Mouse (Mus musculus): ENCODE results near the gene Prr7. TPM values are rescaled to one million over a fixed set of nuclear protein-coding genes. Genes with fewer than 3 reads are reported as not detected.
A peak's percentile ranks its signal among the peaks of the same experiment; 100 is the strongest.

Gene Prr7
- polyA plus RNA-seq, 1 experiment from 2014 or later = 0.21 TPM

- H3K36me3 ChIP-seq = peaks cover 13% of the 10 kb centered on the region
- H3K27ac ChIP-seq = peak overlapping the region; percentile 96
- H3K27me3 ChIP-seq (ENCODE audit: insufficient read depth, poor library complexity, severe bottlenecking) = peaks cover 90% of the 10 kb centered on the region
- peaks cover 57% of the 10 kb centered on the region for H3K4me1 ChIP-seq
- WGBS = 2% methylated on average over 26 of the region's 29 CpGs
- peak overlapping the region; percentile 95 for H3K4me3 ChIP-seq
- no peaks in the 10 kb centered on the region for H3K9me3 ChIP-seq
- no peak for DNase-seq (ENCODE audit: low spot score)
Measured at GRCm38 (mm10) chr13:55486916-55487577, 23.0 kb downstream of the Prr7 start.

GRCm38 (mm10) chr13:55487578-55488498 is 23.8 kb downstream of the Prr7 start, which contains the start of gene Dbn1:
Gene Dbn1, minus strand, starts transcription at chr13:55488111.
- DNase-seq (ENCODE audit: low spot score) = no peak
- peaks cover 6% of the 10 kb centered on the region; the same call in 1 of the 2 replicates for H3K36me3 ChIP-seq
- peaks cover 53% of the 10 kb centered on the region for H3K4me1 ChIP-seq
- under 1% methylated on average over 67 of the region's 83 CpGs for WGBS
- peak within 1 kb of the TSS; percentile 95 for H3K4me3 ChIP-seq
- peak within 1 kb of the TSS; percentile 96 for H3K27ac ChIP-seq
- no peaks in the 10 kb centered on the region for H3K9me3 ChIP-seq
- H3K27me3 ChIP-seq (ENCODE audit: insufficient read depth, poor library complexity, severe bottlenecking) = peaks cover 90% of the 10 kb centered on the region

- peaks cover 34% of the 10 kb centered on the region for H3K4me1 ChIP-seq
- H3K36me3 ChIP-seq = peaks cover 23% of the 10 kb centered on the region
- no peak overlapping the region for H3K4me3 ChIP-seq
- H3K9me3 ChIP-seq = no peaks in the 10 kb centered on the region
- H3K27ac ChIP-seq = peak overlapping the region; percentile 17; the same call in 1 of the 2 replicates
- peaks cover 66% of the 10 kb centered on the region for H3K27me3 ChIP-seq (ENCODE audit: insufficient read depth, poor library complexity, severe bottlenecking)
- DNase-seq (ENCODE audit: low spot score) = no peak
- 6% methylated on average over 2 of the region's 2 CpGs for WGBS
Measured at GRCm38 (mm10) chr13:55494257-55494656, 30.2 kb downstream of the Prr7 start.

- Histone ChIP-seq H3K27me3 (ENCODE audit: insufficient read depth, poor library complexity, severe bottlenecking) (peaks cover 62% of the 10 kb centered on the region), H3K4me3 (peak overlapping the region; percentile 18; the same call in 1 of the 2 replicates), H3K9me3 (no peaks in the 10 kb centered on the region), H3K4me1 (peaks cover 34% of the 10 kb centered on the region), H3K27ac (peak overlapping the region; percentile 47; the same call in 1 of the 2 replicates), H3K36me3 (peaks cover 29% of the 10 kb centered on the region)
- peak; percentile 91 for DNase-seq (ENCODE audit: low spot score)
- WGBS = 6% methylated on average over 18 of the region's 18 CpGs
Measured at GRCm38 (mm10) chr13:55494883-55495621, 31.0 kb downstream of the Prr7 start.

- Histone ChIP-seq H3K9me3 (no peaks in the 10 kb centered on the region), H3K4me3 (no peak overlapping the region), H3K36me3 (peaks cover 36% of the 10 kb centered on the region), H3K27ac (no peak overlapping the region), H3K4me1 (peaks cover 39% of the 10 kb centered on the region), H3K27me3 (ENCODE audit: insufficient read depth, poor library complexity, severe bottlenecking) (peaks cover 66% of the 10 kb centered on the region)
- DNase-seq (ENCODE audit: low spot score) = no peak
- whole genome bisulfite sequencing = 30% methylated on average over 4 of the region's 4 CpGs
Measured at GRCm38 (mm10) chr13:55495702-55496101, 31.6 kb downstream of the Prr7 start.

- no peak for DNase-seq (ENCODE audit: low spot score)
- Histone ChIP-seq H3K4me1 (peaks cover 39% of the 10 kb centered on the region), H3K9me3 (no peaks in the 10 kb centered on the region), H3K4me3 (no peak overlapping the region), H3K36me3 (peaks cover 44% of the 10 kb centered on the region), H3K27ac (no peak overlapping the region), H3K27me3 (ENCODE audit: insufficient read depth, poor library complexity, severe bottlenecking) (peaks cover 56% of the 10 kb centered on the region)
- 84% methylated on average over 6 of the region's 6 CpGs for WGBS
Measured at GRCm38 (mm10) chr13:55496661-55497060, 32.6 kb downstream of the Prr7 start.

GRCm38 (mm10) chr13:55498906-55499305 is 34.8 kb downstream of the Prr7 start:
- no peak for DNase-seq (ENCODE audit: low spot score)
- WGBS = 74% methylated on average over 11 of the region's 11 CpGs
- H3K4me1 ChIP-seq = peaks cover 34% of the 10 kb centered on the region
- H3K36me3 ChIP-seq = peaks cover 66% of the 10 kb centered on the region
- H3K4me3 ChIP-seq = no peak overlapping the region
- H3K9me3 ChIP-seq = no peaks in the 10 kb centered on the region
- H3K27ac ChIP-seq = no peak overlapping the region
- H3K27me3 ChIP-seq (ENCODE audit: insufficient read depth, poor library complexity, severe bottlenecking) = peaks cover 34% of the 10 kb centered on the region

GRCm38 (mm10) chr13:55500575-55500974 is 36.5 kb downstream of the Prr7 start:
- Histone ChIP-seq H3K27me3 (ENCODE audit: insufficient read depth, poor library complexity, severe bottlenecking) (peaks cover 30% of the 10 kb centered on the region), H3K27ac (no peak overlapping the region), H3K4me3 (no peak overlapping the region), H3K4me1 (peaks cover 23% of the 10 kb centered on the region), H3K36me3 (peaks cover 83% of the 10 kb centered on the region), H3K9me3 (no peaks in the 10 kb centered on the region)
- no peak for DNase-seq (ENCODE audit: low spot score)
- 73% methylated on average over 10 of the region's 10 CpGs for WGBS

- H3K4me1 ChIP-seq = peaks cover 17% of the 10 kb centered on the region
- H3K36me3 ChIP-seq = peaks cover 96% of the 10 kb centered on the region
- peaks cover 28% of the 10 kb centered on the region for H3K27me3 ChIP-seq (ENCODE audit: insufficient read depth, poor library complexity, severe bottlenecking)
- no peak overlapping the region for H3K27ac ChIP-seq
- no peak overlapping the region for H3K4me3 ChIP-seq
- H3K9me3 ChIP-seq = no peaks in the 10 kb centered on the region
- 89% methylated on average over 8 of the region's 8 CpGs for WGBS
- DNase-seq (ENCODE audit: low spot score) = no peak
Measured at GRCm38 (mm10) chr13:55502405-55502804, 38.3 kb downstream of the Prr7 start.

GRCm38 (mm10) chr13:55504390-55504789 is 40.3 kb downstream of the Prr7 start:
- Histone ChIP-seq H3K9me3 (no peaks in the 10 kb centered on the region), H3K4me1 (peaks cover 32% of the 10 kb centered on the region), H3K4me3 (no peak overlapping the region), H3K27ac (no peak overlapping the region), H3K27me3 (ENCODE audit: insufficient read depth, poor library complexity, severe bottlenecking) (peaks cover 11% of the 10 kb centered on the region), H3K36me3 (peaks cover 98% of the 10 kb centered on the region)
- DNase-seq (ENCODE audit: low spot score) = no peak
- WGBS = 82% methylated on average over 5 of the region's 5 CpGs

- peaks cover 41% of the 10 kb centered on the region for H3K4me1 ChIP-seq
- H3K27ac ChIP-seq = no peak overlapping the region
- H3K4me3 ChIP-seq = no peak overlapping the region
- peaks cover 3% of the 10 kb centered on the region; the same call in 1 of the 2 replicates for H3K27me3 ChIP-seq (ENCODE audit: insufficient read depth, poor library complexity, severe bottlenecking)
- DNase-seq (ENCODE audit: low spot score) = no peak
- WGBS = 89% methylated on average over 9 of the region's 9 CpGs
- peaks cover 97% of the 10 kb centered on the region for H3K36me3 ChIP-seq
- H3K9me3 ChIP-seq = no peaks in the 10 kb centered on the region
Measured at GRCm38 (mm10) chr13:55505810-55506209, 41.7 kb downstream of the Prr7 start.

- Histone ChIP-seq H3K4me3 (no peak overlapping the region), H3K27me3 (ENCODE audit: insufficient read depth, poor library complexity, severe bottlenecking) (peaks cover 3% of the 10 kb centered on the region; the same call in 1 of the 2 replicates), H3K36me3 (peaks cover 97% of the 10 kb centered on the region), H3K27ac (no peak overlapping the region), H3K9me3 (no peaks in the 10 kb centered on the region), H3K4me1 (peaks cover 50% of the 10 kb centered on the region)
- WGBS = 94% methylated on average over 10 of the region's 10 CpGs
- DNase-seq (ENCODE audit: low spot score) = no peak
Measured at GRCm38 (mm10) chr13:55506697-55507096, 42.6 kb downstream of the Prr7 start.
